Mouse (Mus musculus): ENCODE results near the gene Hdac10. TPM values are rescaled to one million over a fixed set of nuclear protein-coding genes. Genes with fewer than 3 reads are reported as not detected.
A peak's percentile ranks its signal among the peaks of the same experiment; 100 is the strongest.

Hdac10 gene
- total RNA-seq, 2 experiments from 2014 or later = 5.6 to 12.0 TPM

GRCm38 (mm10) chr15:89124312-89124711 is 4.2 kb downstream of the Hdac10 start:
- no peak for ATAC-seq (replicated peaks; ENCODE audit: poor library complexity)

- ATAC-seq (replicated peaks; ENCODE audit: poor library complexity) = no peak
These were observed 4.9 kb downstream of the Hdac10 start for GRCm38 (mm10) chr15:89123595-89123994.

DNA sequence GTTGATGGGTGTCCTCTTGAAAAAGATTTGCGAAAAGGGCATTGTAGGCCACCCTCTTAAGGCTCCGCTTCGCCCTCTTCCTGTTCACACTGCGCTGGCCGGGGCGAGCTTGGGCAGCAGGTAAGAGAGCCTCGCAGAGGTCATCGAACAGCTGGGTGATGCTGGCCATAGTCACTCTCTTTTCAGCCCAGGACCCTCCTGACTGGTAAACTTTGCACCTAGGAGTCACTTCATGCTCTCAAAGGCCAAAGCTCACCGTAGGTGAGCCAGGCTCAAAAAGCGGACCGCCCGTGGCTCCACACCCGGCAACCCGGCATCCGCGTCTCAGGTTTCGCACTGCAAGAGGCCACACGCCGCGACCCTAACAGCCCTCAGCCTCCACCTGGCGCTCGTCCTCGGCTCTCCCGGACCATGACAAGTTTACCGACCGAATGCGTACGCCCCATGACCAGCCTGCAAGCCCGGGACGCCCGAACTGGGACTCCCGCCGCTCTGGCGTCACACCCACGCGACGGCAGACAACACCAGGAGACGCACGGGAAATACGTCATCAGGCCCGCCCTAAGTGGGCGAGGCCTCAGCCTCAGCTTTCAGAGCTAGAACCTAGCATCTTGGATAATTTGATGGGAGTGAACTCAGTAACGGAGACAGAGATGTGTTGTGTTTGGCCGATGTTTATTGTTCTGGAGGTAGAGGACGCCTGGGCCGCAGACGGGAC is 5.7 kb downstream of the Hdac10 start, which contains the start of gene Tubgcp6:
Tubgcp6 (minus strand) TSS at position 464 of the 718 bp plus-strand sequence.
- peak; percentile 96 for ATAC-seq (replicated peaks; ENCODE audit: poor library complexity)

DNA sequence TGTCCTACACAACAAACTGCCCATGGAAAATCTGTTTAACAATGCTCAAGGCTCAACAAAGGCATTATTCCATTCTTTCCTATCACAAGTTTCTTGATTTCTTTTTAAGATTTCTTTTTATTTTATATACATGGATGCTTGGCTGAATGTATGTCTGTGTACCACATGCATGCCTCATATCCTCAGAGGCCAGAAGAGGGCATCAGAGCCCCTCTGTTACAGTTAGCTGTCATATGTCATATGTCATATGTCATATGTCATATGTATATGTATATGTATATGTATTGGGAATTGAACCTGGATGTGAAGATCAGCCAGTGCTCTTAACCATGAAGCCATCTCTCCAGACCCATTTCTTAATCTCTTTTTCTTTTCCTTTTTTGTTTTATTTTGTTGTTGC is 10.5 kb downstream of the Hdac10 start:
- peak; percentile 45 for ATAC-seq (replicated peaks; ENCODE audit: poor library complexity)

DNA sequence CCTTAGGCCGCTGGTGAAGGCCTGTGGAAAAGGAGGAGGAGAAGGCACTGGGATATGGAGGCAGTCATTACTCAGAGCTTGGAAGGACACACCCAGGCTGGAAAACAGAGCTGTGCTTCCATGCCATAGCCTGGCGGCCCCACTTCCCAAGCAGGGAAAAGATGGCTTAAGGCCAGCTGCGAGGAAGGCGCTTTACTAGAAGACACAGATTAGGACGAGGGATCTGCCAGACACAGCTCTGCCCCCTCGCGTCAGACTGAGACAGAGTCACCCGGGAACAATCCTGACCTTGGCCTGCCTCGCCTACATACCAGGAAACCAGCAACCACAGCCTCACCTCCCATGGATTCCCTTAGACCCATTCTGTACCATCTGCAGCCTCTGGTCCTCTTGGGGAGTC is 18.4 kb downstream of the Hdac10 start:
- no peak for ATAC-seq (replicated peaks; ENCODE audit: poor library complexity)

- ATAC-seq (replicated peaks; ENCODE audit: poor library complexity) = no peak
These were observed 21.5 kb downstream of the Hdac10 start for GRCm38 (mm10) chr15:89106976-89107375.

- ATAC-seq (replicated peaks; ENCODE audit: poor library complexity) = no peak
These were observed 22.4 kb downstream of the Hdac10 start for GRCm38 (mm10) chr15:89106073-89106472.

GRCm38 (mm10) chr15:89104425-89104824 is 24.1 kb downstream of the Hdac10 start:
- no peak for ATAC-seq (replicated peaks; ENCODE audit: poor library complexity)

DNA sequence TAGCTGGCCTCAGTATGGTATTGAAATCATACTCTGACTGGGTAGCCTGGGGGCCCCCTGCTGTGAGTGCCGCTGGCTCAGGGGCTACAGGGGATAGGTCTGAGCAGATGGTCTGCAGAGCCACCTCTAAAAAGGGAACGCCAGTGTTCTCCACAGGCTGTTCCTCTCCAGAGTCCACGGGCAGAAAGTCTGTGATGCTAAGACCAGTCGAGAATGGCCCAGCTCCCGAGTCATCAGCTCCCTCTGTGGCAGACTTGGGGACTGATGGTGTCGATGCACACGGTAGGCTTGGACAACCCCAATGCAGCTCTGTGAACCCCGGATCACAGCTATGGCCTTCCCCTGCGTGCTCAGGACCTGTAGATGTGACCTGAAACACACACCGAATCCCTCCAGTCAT is 24.6 kb downstream of the Hdac10 start:
- no peak for ATAC-seq (replicated peaks; ENCODE audit: poor library complexity)

GRCm38 (mm10) chr15:89102646-89103045 is 25.9 kb downstream of the Hdac10 start:
- ATAC-seq (replicated peaks; ENCODE audit: poor library complexity) = no peak

DNA sequence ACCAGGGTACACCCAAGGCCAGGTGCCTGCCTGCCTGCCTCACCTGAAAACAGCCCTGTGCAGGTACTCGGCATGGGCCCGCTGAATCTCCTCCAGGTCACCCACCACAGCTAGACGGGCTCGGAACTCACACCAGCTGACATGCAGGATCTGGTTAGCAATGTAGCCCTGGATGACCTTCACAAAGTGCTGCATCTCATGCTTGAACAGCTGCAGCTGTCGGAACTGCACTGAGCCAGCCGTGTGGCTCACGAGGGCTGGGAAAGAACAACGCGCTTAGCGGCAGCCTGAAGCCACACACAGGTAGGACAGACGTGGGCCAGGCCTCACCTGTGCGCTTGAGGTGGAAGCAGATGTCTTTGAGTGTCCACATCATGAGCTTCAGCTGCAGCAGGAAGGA is 27.7 kb downstream of the Hdac10 start:
- ATAC-seq (replicated peaks; ENCODE audit: poor library complexity) = no peak

DNA sequence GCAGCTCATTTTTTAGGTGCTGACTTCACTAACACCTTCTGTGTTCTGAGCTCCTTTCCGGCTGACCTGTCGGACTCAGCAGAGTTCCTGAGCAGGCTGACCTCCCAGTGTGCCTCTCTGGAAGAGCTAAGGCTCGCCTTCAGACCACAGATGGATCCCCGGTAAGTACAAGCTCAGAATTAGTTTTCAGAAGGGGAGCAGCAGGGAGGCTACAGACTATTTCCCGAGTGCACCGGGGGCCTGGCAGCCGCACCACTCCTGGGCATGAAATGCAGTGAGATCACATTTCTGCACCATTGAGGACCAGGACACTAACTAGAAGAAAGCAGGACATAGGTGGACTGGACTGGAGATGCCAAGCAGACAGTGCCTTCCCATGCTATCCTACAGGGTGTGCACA is 29.9 kb downstream of the Hdac10 start:
- ATAC-seq (replicated peaks; ENCODE audit: poor library complexity) = no peak

GRCm38 (mm10) chr15:89097450-89097849 is 31.1 kb downstream of the Hdac10 start:
- ATAC-seq (replicated peaks; ENCODE audit: poor library complexity) = no peak

- no peak for ATAC-seq (replicated peaks; ENCODE audit: poor library complexity)
These were observed 36.3 kb downstream of the Hdac10 start for GRCm38 (mm10) chr15:89092181-89092580.

DNA sequence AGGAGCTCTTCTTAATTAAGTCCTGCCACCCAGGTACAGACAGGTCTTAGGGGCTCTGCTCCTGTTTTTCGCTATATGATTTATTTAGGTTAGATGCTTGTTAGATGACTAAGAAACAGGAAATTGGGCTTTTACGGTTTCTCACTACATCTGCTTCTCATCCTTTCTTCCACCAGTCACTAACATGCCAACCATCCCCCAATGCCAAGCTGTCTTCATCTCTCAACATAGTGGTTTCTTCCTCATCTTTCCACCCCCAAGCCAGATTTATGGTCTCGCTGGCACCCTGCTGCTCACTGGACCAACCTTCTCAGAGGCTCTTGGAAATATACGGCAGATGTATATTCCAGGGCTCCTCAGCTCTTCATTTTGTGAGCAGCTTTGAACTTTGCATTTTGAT is 37.8 kb downstream of the Hdac10 start:
- ATAC-seq (replicated peaks; ENCODE audit: poor library complexity) = no peak

GRCm38 (mm10) chr15:89089248-89090051 is 39.0 kb downstream of the Hdac10 start:
- ATAC-seq (replicated peaks; ENCODE audit: poor library complexity) = peak; percentile 15

- peak; percentile 91 for ATAC-seq (replicated peaks; ENCODE audit: poor library complexity)
These were observed 39.8 kb downstream of the Hdac10 start, which contains the start of gene Selenoo for GRCm38 (mm10) chr15:89088607-89089247. TSS of gene Selenoo (plus strand) at chr15:89089084.

DNA sequence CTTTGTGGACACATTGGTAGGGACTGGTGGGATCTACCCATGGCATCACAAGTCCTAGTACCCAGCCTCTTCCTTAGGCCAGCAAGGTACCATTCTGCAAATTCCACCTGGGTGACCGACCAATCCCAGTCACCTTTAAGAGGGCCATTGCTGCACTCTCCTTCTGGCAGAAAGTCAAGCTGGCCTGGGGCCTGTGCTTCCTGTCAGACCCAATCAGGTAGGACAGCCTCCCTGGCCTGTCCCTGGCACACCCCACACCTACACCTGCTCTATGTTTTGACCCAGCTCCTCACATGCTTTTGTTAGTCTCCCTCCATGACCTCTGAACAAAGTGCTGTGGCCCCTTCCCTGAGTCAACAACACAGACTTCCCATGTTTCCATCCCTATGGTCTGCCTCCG is 43.7 kb downstream of the Hdac10 start:
- ATAC-seq (replicated peaks; ENCODE audit: poor library complexity) = no peak

- no peak for ATAC-seq (replicated peaks; ENCODE audit: poor library complexity)
These were observed 44.6 kb downstream of the Hdac10 start for GRCm38 (mm10) chr15:89083906-89084305.

DNA sequence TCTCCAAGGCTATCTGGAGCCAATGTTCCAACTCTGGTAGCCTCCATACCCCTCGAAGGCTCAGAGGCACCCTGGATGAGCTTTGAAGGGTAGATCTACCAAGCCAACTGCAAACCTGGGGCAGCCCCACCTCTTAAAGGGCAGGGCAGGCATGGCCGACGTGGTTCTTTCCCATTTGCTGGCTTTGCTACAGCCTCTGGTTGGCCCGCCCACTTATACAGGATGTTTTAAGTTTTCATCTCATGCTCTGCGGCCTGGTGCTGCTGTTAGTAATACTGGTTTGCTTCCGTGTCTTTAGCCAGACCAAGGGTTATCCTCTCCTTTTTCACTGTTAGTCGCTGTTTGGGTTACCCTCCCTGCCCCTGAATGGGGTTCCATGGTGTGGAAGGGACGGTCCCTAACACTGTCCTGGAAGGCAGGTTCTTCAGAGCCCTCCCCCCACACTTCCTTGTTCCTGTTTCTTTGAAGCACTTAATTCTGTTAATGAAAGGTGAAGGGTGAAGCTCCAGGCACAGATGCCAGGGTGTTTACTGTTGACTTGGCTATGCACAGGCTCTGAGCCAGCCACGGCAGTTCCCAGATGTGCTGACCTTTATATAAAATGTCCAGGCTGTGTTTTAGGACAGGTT is 50.2 kb downstream of the Hdac10 start:
- ATAC-seq (replicated peaks; ENCODE audit: poor library complexity) = peak; percentile 72

- 0 out of 2 replicates have a peak, but pooled peaks have one; percentile 1 for ATAC-seq (replicated peaks; ENCODE audit: poor library complexity)
These were observed 52.3 kb downstream of the Hdac10 start for GRCm38 (mm10) chr15:89076156-89076731.
